Mouse (Mus musculus) liver, embryonic 14.5 days (tissue): Measurements from ENCODE around the gene Olah.

Source experiments
- CTCF ChIP-seq: IDR thresholded peaks from 2 replicates; pipeline ENCODE4 v1.5.1; 2016; ENCODE audit warnings: antibody characterized with exemption, low read depth, control low read depth
- EP300 ChIP-seq: IDR thresholded peaks from 2 replicates; pipeline ENCODE4 v1.6.1; 2016; ENCODE audit warnings: antibody characterized with exemption, low read depth

DNA sequence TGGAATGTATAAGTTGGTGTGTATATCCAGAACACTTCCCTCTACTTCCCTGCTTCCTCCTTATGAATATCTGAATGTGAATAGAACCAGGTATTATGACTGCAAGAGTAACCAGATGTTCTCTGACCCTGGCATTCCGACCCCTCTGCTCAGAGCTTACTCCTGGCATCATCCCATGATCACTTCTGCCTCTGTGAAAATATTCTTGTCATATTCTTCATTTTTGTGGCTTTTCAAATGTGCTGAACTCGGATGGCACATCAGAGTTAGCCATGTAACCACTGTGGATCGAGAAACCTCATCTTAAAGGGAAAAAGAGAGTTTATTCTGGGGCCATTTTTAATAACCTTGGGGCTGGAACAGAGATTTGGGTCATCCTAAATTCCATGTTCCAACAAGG lies 25.5 kb upstream of the Olah start, which contains the start of gene Meig1:
- TF ChIP-seq CTCF (no peak), EP300 (no peak)
